Mouse (Mus musculus): ENCODE measurements around the gene Olfr1325.
"Not testable (repeated sequence)": the region's sequence is repeated elsewhere in the genome, so short reads cannot be mapped to it uniquely, and the experiment has no call there.

Gene Olfr1325

DNA sequence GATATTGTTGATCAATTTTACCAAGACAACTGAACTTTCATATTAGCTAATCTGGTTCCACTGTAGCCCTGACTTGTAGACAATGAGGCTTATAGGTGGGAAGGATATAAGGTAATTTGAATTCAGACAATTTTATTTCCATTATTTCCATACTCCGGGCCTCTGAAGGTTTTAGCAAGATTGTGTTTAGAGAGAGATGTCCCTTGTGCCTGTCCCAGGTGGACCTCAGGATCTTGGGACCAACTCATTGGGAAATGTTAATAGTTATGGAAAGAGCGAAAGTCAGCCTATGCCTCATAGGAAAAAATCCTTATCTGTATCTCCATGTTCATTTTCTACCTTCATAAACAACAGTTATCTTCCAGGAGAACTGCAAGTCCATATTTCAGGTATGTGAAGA, at the start of gene Olfr1325:
Gene Olfr1325, plus strand, starts transcription at position 301 of the 400 bp plus-strand sequence.
- no peak for DNase-seq

- no peak for DNase-seq
Measured at GRCm38 (mm10) chrX:74574788-74575187, 17.7 kb upstream of the Olfr1325 start, which contains the start of gene Olfr1326-ps1. Gene Olfr1326-ps1 (minus strand): TSS chrX:74574888.

- not testable (repeated sequence) for DNase-seq
Measured at GRCm38 (mm10) chrX:74645466-74646323, 53.2 kb downstream of the Olfr1325 start, which contains the start of gene Gm5640. Gene Gm5640 (minus strand): TSS chrX:74645635.

DNA sequence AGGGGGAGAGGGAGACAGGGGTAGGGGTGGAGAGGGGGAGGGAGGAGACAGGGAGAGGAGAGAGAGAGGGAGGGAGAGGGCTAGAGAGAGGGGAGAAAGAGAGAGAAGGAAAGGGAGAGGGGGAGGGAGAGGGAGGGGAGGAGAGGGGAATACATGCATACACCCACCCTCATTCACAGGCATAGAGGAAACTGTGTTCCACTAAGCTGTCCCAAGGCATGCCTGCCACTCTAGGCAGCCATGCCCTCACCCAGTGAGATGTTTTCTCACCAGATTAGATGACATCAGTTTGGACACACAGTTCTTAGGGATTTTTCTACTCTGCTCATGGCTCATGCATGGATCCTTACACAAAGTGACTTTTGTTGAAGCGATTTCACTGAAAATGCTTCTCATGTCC, 53.9 kb downstream of the Olfr1325 start:
- DNase-seq = not testable (repeated sequence)

Data from cerebellum, adult 9-11 months (tissue).